ENCODE assay signal across 9 mouse cellular contexts in genomic region chr6:86233512-86234430, GRCm38 (mm10). TPM values are rescaled to one million over a fixed set of nuclear protein-coding genes. Genes with fewer than 3 reads are reported as not detected.
A peak's percentile ranks its signal among the peaks of the same experiment; 100 is the strongest.
DNase-seq lines count a peak whose midpoint lies in the region; ATAC-seq and TF ChIP-seq lines count a peak whose summit lies in the region.
"Had no signal": no experiment of that assay in that cellular context is flagged by ENCODE, and none has a peak within 500 bp of the region (broad histone marks: within the 10 kb centered on the region; RNA-seq: fewer than 3 reads in every experiment).

No protein-coding gene starts in this region.

- no peaks in the 10 kb centered on the region for H3K36me3 ChIP-seq in forebrain, embryonic 14.5 days (ENCODE audit: control insufficient read depth, insufficient read depth, low read length)
- no peaks in the 10 kb centered on the region for H3K36me3 ChIP-seq in forebrain, embryonic 13.5 days (ENCODE audit: poor library complexity, severe bottlenecking)
- no peaks in the 10 kb centered on the region for H3K36me3 ChIP-seq in lung, embryonic 14.5 days (ENCODE audit: insufficient read depth)
- H3K36me3 ChIP-seq: hindbrain, embryonic 15.5 days had no signal

- H3K4me3 ChIP-seq in forebrain, embryonic 14.5 days (ENCODE audit: low read depth, low read length): no peak overlapping the region
- no peak overlapping the region for H3K4me3 ChIP-seq in forebrain, embryonic 13.5 days
- H3K4me3 ChIP-seq in lung, embryonic 14.5 days (ENCODE audit: low read depth, low read length): no peak overlapping the region
- H3K4me3 ChIP-seq: hindbrain, embryonic 15.5 days had no signal

- DNase-seq in forebrain, embryonic 14.5 days (ENCODE audit: low spot score): peak; percentile 22
- peak; percentile 34 for DNase-seq in ZHBTc4 (ENCODE audit: low read depth, low spot score)
- DNase-seq in kidney, adult 9 months: peak; percentile 12
- DNase-seq in lung, embryonic 14.5 days: peak; percentile 51
- no peak for DNase-seq in testis, postnatal 14 days (ENCODE audit: low spot score)
- no peak for DNase-seq in cerebellum, adult 11 months

- no peak for TF ChIP-seq CTCF in lung, embryonic 14.5 days (IDR thresholded peaks at IDR 0.05; ENCODE audit: low read depth)

- no peaks in the 10 kb centered on the region for H3K27me3 ChIP-seq in forebrain, embryonic 14.5 days (replicated peaks; ENCODE audit: control insufficient read depth, insufficient read depth, low read length)
- no peaks in the 10 kb centered on the region for H3K27me3 ChIP-seq in forebrain, embryonic 13.5 days
- no peaks in the 10 kb centered on the region for H3K27me3 ChIP-seq in lung, embryonic 14.5 days (ENCODE audit: insufficient read depth, low read length)
- H3K27me3 ChIP-seq: hindbrain, embryonic 15.5 days had no signal

- WGBS in forebrain, embryonic 14.5 days: 40% methylated on average over 13 of the region's 13 CpGs
- WGBS in forebrain, embryonic 13.5 days: 37% methylated on average over 13 of the region's 13 CpGs
- WGBS in lung, embryonic 14.5 days: 24% methylated on average over 13 of the region's 13 CpGs

- no peak overlapping the region for H3K9ac ChIP-seq in forebrain, embryonic 14.5 days (ENCODE audit: low read length)
- H3K9ac ChIP-seq in forebrain, embryonic 13.5 days: no peak overlapping the region
- no peak overlapping the region for H3K9ac ChIP-seq in lung, embryonic 14.5 days
- H3K9ac ChIP-seq: hindbrain, embryonic 15.5 days had no signal

- H3K9me3 ChIP-seq in forebrain, embryonic 14.5 days (replicated peaks; ENCODE audit: control insufficient read depth, low read length): no peaks in the 10 kb centered on the region
- H3K9me3 ChIP-seq in forebrain, embryonic 13.5 days (replicated peaks): no peaks in the 10 kb centered on the region
- no peaks in the 10 kb centered on the region for H3K9me3 ChIP-seq in lung, embryonic 14.5 days (ENCODE audit: low read depth, low read length)
- H3K9me3 ChIP-seq: hindbrain, embryonic 15.5 days had no signal

- no peak for ATAC-seq in forebrain, embryonic 14.5 days
- no peak for ATAC-seq in forebrain, embryonic 13.5 days
- peak; percentile 74; the same call in 1 of the 2 replicates for ATAC-seq in lung, embryonic 14.5 days (ENCODE audit: insufficient read depth)
- ATAC-seq in erythroid progenitor cell, adult 5-6 weeks (replicated peaks; ENCODE audit: low FRiP score, poor library complexity, severe bottlenecking): no peak

- H3K4me1 ChIP-seq in forebrain, embryonic 14.5 days (ENCODE audit: control insufficient read depth, insufficient read depth, low read length): peaks cover 5% of the 10 kb centered on the region; the same call in 1 of the 2 replicates
- H3K4me1 ChIP-seq in forebrain, embryonic 13.5 days: peaks cover 12% of the 10 kb centered on the region
- H3K4me1 ChIP-seq in lung, embryonic 14.5 days (ENCODE audit: insufficient read depth): no peaks in the 10 kb centered on the region
- H3K4me1 ChIP-seq: hindbrain, embryonic 15.5 days had no signal

- H3K4me2 ChIP-seq in forebrain, embryonic 14.5 days (ENCODE audit: low read length): no peak overlapping the region
- no peak overlapping the region for H3K4me2 ChIP-seq in forebrain, embryonic 13.5 days
- no peak overlapping the region for H3K4me2 ChIP-seq in lung, embryonic 14.5 days
- H3K4me2 ChIP-seq: hindbrain, embryonic 15.5 days had no signal

- no peak overlapping the region for H3K27ac ChIP-seq in forebrain, embryonic 14.5 days (ENCODE audit: low read depth, low read length)
- H3K27ac ChIP-seq in forebrain, embryonic 13.5 days: no peak overlapping the region
- peak overlapping the region; percentile 69 for H3K27ac ChIP-seq in lung, embryonic 14.5 days (ENCODE audit: low read depth)
- H3K27ac ChIP-seq: hindbrain, embryonic 15.5 days had no signal

RNA-seq across cellular contexts. Expression of gene Tgfa, which starts 38.7 kb away (rescaled TPM):
- polyA plus RNA-seq in forebrain, embryonic 14.5 days (2014; fragmentation: Nextera tagmentation; extraction: Ambion mirVana): 7.5 and 12.0 TPM in 2 replicates
- 3.5 and 4.6 TPM in 2 replicates for polyA plus RNA-seq in forebrain, embryonic 13.5 days (2015; fragmentation: Nextera tagmentation; extraction: Ambion mirVana)
- 4.4 and 4.9 TPM in 2 replicates for polyA plus RNA-seq in lung, embryonic 14.5 days (2014; fragmentation: Nextera tagmentation; extraction: Ambion mirVana)
- not detected in 2 replicates for total RNA-seq in erythroid progenitor cell, adult 5-6 weeks (2015; ENCODE audit: low replicate concordance)
- total RNA-seq in erythroid progenitor cell, adult 5-6 weeks (2017; ENCODE audit: low replicate concordance): not detected in 2 replicates

Comparison
In these comparisons a context has a peak if more than half of its experiments do, and no peak if none do; other contexts are left out.
1. DNase-seq: peak in forebrain, embryonic 14.5 days (single experiment), ZHBTc4 (single experiment), kidney, adult 9 months (single experiment) and lung, embryonic 14.5 days (single experiment); none in testis, postnatal 14 days (single experiment) and cerebellum, adult 11 months (single experiment).